Mouse (Mus musculus): ENCODE data around the gene Ryr3.

DNA sequence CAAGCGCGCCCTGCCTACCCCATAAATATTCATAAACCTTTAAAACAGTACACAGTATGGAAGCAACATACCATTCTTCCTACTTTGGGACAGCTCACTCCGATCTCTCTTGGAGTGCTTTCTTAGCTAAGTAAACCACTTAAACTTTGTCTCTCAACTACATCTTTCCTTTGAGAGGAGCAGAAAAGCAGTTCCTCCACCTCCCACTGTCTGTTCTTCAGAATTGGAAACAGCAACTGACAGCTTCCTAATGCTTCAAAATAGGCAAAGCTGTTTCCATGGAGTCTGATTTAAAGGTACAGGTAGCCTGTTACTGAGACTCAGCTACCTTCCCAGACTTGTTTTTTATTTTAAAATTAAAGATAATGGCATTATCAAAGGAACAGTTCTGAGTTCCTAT is 218.4 kb downstream of the Ryr3 start:
- TF ChIP-seq CTCF (IDR thresholded peaks at IDR 0.05; ENCODE audit: extremely low read depth, insufficient read length, insufficient replicate concordance, low read depth, low read length) (no peak), POLR2A (IDR thresholded peaks at IDR 0.05; ENCODE audit: low read depth, low read length) (no peak)

Data from small intestine, adult 2 months (tissue).